Mouse (Mus musculus) spleen, adult 2 months (tissue): ENCODE data around the gene Hectd4.

ENCODE experiments used
- CTCF ChIP-seq: fragments of 200-500 bp; IDR thresholded peaks from 2 replicates; pipeline ENCODE4 v1.5.1; 2011; ENCODE audit warnings: mild to moderate bottlenecking, inconsistent platforms; ENCODE audit not compliant: insufficient read depth, insufficient read length, insufficient replicate concordance; ENCODE audit errors: extremely low read depth
- POLR2A ChIP-seq: fragments of 200-500 bp; IDR thresholded peaks from 2 replicates; pipeline ENCODE4 v1.6.1; 2011; ENCODE audit warnings: low read depth, low read length, inconsistent platforms

DNA sequence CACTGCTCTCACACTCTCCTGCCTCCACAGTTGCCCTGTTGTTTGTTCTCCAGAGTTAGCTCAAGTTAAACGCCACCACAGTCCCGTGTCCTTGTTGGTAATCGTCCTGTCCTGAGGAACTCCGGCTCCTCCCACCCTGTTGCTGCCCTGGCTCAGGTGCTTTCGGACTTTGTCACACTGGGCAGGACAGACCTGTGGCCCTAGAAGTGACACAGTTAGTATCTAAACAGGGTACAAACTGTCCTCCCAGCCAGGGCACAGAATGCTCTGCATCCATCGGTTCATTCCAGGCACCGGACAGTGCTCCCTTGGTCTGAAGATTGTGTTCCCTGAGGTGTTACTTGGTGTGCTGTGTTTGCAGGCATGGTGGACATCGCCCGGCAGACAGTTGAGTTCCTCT, 114.0 kb downstream of the Hectd4 start:
- TF ChIP-seq CTCF (no peak), POLR2A (no peak)
